Mouse (Mus musculus) v-Abl transformed pro-B cells (cell line): ENCODE results near the gene Cggbp1.

Experiments used
- in situ Hi-C, 2 experiments: fragments of 400-800 bp; cut with MboI; formaldehyde crosslinking; loops; one replicate each; pipeline ENCODE4 v1.15.1; 2025; ENCODE audit not compliant: unreplicated experiment in 2 of 2

The Cggbp1 gene

DNA sequence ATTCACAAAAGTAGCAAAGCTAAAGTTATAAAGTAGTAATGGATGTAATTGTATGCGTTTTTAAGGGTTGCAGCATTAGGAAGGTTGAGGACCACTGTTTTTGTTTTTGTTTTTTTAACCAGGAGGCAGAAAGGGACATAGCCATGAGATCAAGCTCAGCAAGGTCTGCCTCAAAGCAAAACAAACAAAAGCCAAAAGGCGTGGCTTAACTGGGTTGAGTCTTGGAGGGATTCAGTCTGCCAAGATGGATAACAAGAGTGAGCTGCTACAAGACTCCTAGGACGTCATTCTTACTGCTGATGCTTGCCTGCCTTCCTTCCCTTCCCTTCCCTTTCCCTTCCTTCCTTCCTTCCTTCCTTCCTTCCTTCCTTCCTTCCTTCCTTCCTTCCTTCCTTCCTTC is 20.5 kb downstream of the Cggbp1 start:
- in situ Hi-C loops: loop anchor here in 1 of 2 experiments (10.0 kb wide), 1 partner anchor 107 kb away; no protein-coding TSS in a partner anchor

DNA sequence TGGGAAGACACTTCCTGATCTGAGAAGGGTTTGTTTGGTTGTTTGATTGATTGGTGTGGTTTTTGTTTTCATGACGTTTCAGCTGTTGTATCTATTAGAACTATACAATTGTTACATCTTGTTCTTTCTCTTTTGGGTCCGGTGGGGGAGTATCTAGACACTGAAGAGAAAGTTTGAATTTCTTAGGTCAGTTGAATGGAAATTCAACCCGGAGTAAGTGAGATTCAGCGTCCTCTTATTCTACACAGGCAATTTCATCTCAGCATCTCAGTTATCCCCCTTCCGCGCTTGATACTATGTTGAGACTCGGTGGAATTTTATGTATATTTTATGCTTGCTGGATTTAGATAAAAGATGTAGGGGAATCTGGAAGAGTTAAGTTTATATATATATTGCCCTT is 21.0 kb downstream of the Cggbp1 start:
- in situ Hi-C loops: loop anchor here in 1 of 2 experiments (10.0 kb wide), 1 partner anchor 108 kb away; no protein-coding TSS in a partner anchor

DNA sequence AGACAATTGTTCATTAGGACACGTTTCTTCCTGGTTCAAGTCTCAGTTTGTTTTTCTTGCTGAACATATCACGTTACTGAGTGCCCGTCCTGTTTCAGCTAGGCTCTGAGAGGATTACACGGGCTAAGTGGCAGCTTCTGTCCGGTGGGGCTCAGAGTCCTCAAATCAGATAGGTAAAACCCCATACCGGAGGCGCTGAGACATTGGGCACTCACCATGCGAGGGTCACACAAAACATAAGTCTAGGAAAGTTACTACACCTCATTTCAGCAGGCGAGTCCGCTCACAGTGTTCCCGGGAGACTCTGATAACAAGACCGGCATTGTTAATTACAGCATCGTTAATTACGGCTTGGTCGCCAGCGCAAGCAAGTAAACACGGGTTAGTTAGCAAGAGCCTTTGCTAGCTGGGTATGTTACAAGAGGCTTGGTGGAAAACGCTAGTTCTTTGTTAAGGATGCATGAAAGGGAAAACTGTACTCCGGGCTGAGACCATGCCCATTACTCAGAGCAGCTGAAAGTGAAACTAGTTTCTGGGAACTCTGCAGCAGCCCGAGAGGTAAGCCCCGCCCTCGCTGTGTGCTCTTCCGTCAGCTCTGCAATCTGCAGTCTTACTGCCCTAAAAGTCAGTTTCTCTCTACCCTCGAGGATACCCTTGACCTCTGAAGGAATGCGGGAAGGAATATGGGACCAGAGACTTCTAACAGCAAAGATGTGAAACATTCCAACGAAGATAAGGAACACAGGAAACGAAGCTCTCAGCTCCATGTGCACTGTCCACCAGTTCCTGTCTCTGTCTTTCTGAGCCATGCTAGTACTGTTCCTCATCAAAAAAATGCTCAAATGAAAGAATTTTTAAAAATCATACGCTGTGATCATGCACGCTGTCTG is 21.9 kb downstream of the Cggbp1 start:
- in situ Hi-C loops: loop anchor here in 1 of 2 experiments (10.0 kb wide), 1 partner anchor 109 kb away; no protein-coding TSS in a partner anchor

DNA sequence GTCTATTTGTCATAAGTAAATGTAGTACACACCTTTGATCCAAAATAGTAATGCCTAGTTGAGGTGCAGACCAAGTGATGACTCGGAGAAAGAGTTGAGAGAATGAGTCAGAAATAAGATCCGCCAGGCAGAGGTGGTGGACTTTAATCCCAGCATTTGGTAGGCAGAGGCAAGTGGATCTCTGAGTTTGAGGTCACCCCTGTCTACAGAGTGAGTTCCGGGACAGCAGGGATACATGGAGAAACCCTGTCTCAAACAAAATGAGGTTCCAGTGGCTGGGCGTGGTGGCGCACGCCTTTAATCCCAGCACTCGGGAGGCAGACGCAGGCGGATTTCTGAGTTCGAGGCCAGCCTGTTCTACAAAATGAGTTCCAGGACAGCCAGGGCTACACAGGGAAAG is 23.6 kb downstream of the Cggbp1 start:
- in situ Hi-C loops: loop anchor here (5.0 to 25.0 kb wide), 3 partner anchors 108 to 1938 kb away; no protein-coding TSS in a partner anchor

DNA sequence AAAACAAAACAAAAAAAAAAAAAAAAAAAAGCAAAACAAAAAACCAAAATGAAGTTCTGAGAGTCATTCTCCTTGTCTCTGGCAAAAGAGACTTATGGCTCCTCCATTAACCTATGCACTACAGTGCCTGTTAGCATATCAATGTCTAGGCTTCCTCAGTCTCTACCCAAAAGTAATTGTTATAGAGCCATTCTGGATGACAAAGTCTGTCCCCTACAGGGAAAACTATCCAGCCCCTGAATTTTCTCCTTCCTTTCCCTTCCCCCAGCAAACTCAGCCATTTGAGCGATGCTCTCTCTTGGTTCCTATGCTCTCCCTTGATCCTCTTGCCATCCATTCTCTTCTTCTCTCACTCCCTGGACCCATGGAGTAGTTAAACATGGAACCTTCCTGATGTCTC is 24.0 kb downstream of the Cggbp1 start:
- in situ Hi-C loops: loop anchor here (5.0 to 25.0 kb wide), 3 partner anchors 109 to 1939 kb away; no protein-coding TSS in a partner anchor

DNA sequence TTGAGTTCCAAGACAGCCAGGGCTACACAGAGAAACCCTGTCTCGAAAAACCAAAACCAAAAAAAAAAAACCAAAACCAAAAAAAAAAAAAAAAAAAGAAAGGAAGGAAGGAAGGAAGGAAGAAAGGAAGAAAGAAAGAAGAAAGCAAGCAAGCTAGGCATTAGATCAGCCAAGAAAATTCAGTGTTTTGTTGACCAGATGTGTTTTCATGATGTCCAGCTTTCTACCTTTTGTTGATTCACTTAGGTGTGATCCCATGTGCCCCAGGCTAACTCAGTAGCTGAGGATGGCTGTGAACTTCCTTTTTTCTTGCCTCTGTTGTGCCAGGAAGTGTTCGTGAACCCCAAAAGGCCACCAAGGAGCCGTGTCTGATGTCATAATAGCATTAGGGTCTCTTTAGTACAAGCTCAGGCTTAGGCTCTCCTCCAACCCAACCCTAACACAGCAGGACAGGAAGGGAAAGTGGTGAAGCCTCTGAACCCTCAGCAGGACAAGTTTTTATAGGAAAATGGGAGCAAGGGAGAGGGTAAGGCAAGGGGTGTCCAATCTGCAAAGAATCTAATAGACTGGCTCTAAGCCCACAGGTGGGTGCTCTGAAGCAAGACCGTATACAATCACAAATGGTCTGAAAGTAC is 25.0 kb downstream of the Cggbp1 start:
- in situ Hi-C loops: loop anchor here (5.0 to 25.0 kb wide), 3 partner anchors 109 to 1939 kb away; no protein-coding TSS in a partner anchor

DNA sequence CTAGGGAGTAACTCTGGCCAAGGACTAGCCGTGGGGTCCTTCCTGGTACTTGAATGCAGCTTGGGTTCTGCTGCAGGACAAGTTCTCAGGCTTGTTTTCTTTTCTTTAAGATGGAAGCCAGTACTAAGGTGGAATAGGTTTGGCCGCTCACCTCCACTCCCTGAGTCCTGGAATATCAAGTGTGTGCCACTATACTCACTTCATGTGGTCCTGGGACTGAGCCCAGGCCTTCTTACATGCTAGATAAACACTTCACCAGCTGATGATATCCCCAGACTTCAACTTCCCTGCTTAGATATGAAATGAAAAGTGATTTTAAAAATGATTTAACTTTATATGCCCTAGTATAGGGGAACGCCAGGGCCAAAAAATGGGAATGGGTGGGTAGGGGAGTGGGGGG is 25.5 kb downstream of the Cggbp1 start:
- in situ Hi-C loops: loop anchor here (5.0 to 25.0 kb wide), 3 partner anchors 110 to 1940 kb away; no protein-coding TSS in a partner anchor

DNA sequence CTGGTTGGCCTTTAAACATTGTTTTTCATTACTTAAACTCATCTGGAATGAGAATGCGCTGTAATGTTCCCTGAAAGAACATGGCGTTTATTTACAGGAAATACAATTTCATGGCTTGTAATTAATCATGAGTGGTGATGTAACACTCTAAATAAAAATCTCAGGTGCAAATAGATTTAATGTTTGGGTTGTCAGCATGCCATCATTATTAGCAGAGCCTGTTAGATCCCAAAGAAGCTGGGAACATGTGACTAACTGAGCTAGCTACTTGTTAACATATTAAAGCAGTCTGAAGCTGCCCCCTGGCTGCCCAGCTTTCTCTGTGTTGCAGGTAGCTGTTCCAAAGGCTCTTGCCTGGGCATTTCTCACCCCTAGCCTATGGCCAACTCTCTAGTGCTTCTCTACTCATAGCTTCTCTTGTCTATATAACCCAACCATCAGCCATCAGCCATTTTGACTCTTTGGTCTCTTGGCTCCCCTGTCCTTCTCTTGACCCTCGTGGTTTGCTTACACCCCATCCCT is 26.9 kb downstream of the Cggbp1 start:
- in situ Hi-C loops: loop anchor here (5.0 to 25.0 kb wide), 3 partner anchors 111 to 1941 kb away; no protein-coding TSS in a partner anchor

DNA sequence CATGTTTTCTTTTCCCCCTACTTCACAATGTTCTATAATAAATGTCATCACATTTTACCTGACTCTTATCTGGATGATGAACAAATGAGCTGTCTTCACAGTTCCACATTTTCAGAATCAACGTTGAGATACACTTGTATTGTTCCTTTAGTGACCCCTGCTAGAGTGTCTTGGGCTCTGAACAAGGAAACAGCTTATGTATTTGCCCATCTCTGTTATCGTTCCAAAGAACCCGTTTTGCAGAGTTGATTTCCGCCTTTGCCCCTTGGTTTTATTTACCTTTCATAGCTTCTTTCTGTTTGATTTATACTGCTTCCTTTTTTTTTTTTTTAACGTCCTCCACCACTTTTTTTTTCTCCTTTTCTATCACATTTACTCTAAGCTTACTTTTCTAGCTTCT is 27.9 kb downstream of the Cggbp1 start:
- in situ Hi-C loops: loop anchor here (5.0 to 25.0 kb wide), 3 partner anchors 112 to 1942 kb away; no protein-coding TSS in a partner anchor

DNA sequence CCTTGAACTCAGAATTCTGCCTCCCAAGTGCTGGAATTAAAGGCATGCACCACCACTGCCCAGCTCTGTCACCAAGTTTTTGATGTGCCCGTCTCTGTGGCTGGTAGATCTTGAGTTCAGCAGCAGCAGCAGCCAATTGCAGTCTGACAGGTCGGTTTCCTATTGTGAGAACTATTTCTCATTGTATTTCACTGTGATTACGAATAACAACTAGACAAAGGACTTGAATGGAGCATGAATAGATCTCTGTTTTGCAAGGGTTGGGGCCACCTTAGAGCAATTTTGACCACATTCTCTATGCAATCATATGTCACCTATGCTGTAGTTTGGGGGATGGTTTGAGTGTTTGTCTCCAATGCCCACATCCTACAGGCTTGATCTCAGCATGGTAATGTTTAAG is 29.2 kb downstream of the Cggbp1 start:
- in situ Hi-C loops: loop anchor here in 1 of 2 experiments (25.0 kb wide), 1 partner anchor 1944 kb away; no protein-coding TSS in a partner anchor

DNA sequence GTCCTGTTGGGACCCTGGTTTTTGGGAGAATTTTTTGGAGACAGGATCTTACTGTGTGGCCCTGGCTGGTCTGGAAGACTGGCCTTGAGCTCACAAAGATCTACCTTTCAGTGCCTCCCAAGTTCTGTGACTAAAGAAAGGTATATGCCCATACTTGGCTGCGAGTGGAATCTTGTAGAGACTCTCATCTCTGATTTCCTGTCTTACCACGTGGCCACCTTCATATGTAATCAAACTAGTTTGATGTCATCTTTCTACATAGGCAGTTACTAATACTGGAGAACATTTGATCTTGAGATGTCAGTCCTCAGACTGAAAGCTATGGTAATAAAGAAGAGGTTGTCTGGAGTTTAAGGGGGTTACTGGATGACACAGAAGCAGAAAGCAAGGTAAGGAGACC is 29.6 kb downstream of the Cggbp1 start:
- in situ Hi-C loops: loop anchor here in 1 of 2 experiments (25.0 kb wide), 1 partner anchor 1944 kb away; no protein-coding TSS in a partner anchor

DNA sequence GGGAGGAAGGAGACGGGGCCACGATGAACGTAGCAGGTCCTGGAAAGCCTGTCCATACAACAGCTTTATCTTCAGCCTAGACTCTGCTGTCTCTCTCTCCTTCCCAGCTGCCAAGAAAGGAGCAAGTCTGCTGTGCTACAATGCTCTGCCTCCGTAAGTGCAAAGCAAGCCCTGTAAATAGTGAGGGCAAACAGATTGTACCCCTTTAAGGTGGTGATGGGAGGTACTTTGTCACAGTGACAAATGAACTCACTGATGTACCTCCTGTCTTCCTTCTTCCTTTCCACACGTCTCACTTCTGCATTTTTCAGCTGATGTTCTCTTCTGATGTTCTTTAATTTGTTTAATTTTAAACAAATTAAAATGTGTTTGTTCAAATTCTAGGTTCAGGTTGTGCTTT is 32.1 kb downstream of the Cggbp1 start:
- in situ Hi-C loops: loop anchor here in 1 of 2 experiments (25.0 kb wide), 1 partner anchor 1947 kb away; no protein-coding TSS in a partner anchor

DNA sequence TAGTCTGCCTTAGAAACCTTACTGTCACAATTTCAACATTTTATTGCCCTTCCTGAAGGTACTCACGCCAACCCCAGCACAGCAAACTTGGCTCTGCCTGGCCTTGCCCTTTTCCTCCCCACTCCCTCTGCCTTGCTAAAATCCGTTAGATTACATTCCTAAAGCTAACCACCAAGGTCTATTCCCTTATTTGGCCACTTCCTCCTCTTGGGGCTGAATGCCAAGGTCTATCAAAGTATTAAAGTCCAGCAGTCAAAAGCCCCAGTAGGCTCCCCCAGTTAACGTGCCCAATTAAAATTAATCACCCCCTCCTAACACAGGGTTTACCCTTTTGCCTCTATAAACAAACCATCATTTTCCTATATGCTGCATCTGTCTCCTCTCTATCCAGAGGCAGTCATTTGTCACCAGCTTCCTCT is 32.6 kb downstream of the Cggbp1 start:
- in situ Hi-C loops: loop anchor here in 1 of 2 experiments (25.0 kb wide), 1 partner anchor 1947 kb away; no protein-coding TSS in a partner anchor

DNA sequence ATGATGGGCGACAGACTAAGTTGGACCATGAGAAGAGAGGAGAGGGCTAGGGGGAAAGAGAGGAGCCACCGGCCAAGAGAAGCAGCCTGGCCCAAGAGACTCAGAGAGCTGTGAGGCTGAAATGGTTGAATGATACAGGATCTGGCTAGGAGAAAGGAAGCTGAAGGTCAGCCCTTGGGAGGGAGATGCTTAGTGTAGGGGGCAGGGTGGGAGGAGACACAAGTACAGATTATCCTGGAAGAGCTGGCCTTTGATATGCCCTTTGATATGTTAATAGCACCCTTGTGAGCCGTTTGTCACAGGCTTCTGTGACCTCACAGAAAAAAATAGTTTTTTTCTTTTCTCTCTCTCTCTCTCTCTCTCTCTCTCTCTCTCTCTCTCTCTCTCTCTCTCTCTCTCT is 33.3 kb downstream of the Cggbp1 start:
- in situ Hi-C loops: loop anchor here in 1 of 2 experiments (25.0 kb wide), 1 partner anchor 1948 kb away; no protein-coding TSS in a partner anchor

DNA sequence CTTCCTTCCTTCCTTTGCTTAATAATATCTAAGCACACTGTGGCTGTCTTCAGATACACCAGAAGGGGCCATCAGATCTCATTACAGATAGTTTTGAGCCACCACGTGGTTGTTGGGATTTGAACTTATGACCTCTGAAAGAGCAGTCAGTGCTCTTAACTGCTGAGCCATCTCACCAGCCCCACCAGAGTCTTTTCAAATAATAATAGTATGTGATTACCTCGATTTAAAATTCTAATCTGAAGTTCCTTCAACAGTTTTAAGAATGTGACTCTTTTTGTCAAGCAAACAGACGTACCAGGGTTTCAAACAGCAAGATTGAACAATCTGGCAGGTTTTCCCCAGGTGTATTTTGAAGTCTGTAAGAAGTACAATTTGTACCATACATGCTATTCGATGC is 33.8 kb downstream of the Cggbp1 start:
- in situ Hi-C loops: loop anchor here in 1 of 2 experiments (25.0 kb wide), 1 partner anchor 1948 kb away; no protein-coding TSS in a partner anchor

DNA sequence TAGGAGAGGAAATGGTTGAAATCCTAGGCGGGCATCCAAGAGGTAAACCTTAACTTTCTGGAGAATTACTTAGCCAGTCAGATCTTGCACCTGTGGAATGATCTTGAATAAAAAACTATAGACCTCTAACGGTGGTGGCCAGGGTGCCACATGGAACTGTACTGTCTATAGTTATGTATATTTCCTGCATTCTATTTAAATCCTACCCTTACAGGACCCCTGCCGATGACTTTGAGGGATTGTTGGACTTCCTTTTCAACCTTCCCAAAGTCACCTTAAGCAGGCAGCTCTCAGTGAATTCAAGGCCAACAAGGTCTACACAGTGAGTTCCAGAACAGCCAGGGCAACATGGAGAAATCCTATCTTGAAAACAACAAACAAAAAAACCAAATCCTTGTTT is 37.7 kb downstream of the Cggbp1 start:
- in situ Hi-C loops: loop anchor here in 1 of 2 experiments (25.0 kb wide), 1 partner anchor 1952 kb away; no protein-coding TSS in a partner anchor

DNA sequence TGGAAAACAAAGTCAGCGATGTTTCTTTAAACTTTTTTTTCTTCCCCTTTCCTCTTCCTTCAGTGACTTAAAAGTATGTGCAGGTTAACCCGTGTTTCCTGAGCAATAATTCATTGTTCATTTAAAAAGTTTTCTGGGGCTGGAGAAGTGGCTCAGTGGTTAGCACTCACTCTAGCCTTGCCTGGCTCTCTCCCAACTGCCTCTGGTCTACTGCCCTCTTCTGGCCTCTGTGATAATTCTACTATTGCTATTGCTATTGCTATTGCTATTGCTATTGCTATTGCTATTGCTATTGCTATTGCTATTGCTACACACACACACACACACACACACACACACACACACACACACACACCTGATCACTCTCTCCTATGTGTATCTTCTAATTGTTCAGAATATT is 47.3 kb downstream of the Cggbp1 start:
- in situ Hi-C loops: loop anchor here (10.0 to 25.0 kb wide), 3 partner anchors 1024 to 1962 kb away; no protein-coding TSS in a partner anchor

DNA sequence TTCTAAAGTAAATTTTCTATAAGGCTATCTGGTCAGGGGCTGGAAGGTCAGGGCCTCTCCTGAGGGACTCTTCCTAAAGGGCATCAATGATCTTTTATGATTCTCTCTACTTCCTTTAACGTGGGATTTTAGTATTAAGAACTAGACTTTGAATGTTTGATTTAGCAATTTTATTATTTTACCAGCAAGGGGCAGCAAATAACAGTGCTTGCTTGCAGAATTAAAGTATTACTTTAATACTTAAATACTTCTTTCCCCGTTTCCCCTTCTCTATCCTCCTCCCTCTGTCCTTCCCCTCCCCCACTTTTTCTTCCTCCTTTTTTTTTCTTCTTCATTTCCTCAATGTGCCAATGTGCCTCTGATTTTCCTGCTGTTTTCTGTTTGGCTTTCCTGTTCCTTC is 51.5 kb downstream of the Cggbp1 start:
- in situ Hi-C loops: loop anchor here (5.0 to 25.0 kb wide), 4 partner anchors 459 to 1104 kb away; no protein-coding TSS in a partner anchor

DNA sequence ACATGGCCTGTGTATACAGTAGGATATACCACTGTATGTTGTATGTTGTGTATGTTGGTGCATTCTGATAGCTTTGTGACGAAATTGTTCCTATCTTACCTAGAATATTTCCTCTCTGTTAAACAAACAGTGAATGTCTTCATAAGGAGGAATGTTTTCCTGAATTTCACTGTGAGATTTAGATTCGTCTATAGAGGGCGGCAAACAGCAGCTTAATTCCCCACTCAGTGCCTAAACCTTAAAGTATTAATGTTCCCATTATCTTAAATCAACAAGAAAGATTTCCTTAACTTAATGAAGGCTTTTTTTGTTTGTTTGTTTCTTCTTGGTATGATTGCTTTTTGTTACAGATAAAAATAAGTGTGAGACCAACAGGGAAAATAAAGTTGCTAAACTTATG is 55.3 kb downstream of the Cggbp1 start:
- in situ Hi-C loops: loop anchor here (5.0 to 25.0 kb wide), 4 partner anchors 455 to 1098 kb away; no protein-coding TSS in a partner anchor

DNA sequence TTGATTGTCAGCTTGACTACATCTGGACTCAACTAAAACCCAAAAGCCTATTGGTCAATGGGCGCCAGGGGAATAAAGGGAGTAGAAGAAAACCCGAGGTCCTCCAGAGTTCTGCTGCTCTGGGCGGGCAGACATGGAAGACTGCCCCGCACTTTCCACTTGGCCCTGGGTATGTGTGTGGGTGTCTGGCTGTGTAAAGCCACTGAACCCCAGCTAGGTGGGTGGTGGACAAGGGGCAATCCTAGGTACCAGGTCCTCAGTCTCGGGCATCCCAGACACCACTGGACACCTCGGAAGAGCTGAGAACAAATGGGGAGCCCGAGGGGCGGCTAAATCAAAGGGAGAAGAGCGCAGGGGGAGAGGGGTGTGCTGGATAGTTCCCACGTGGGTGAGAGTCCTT is 57.0 kb downstream of the Cggbp1 start:
- in situ Hi-C loops: loop anchor here (5.0 to 25.0 kb wide), 4 partner anchors 454 to 1096 kb away; no protein-coding TSS in a partner anchor
